Comparison of ENCODE assay signal across 16 mouse cellular contexts in genomic region chr17:91657036-91657435, GRCm38 (mm10).
"Had no signal": no experiment of that assay in that cellular context is flagged by ENCODE, and none has a peak within 500 bp of the region (broad histone marks: within the 10 kb centered on the region; RNA-seq: fewer than 3 reads in every experiment).

No protein-coding gene starts in this region.

- H3K9me3 ChIP-seq: limb, embryonic 13.5 days; megakaryocyte, embryonic 14.5 days; neural tube, embryonic 13.5 days had no signal

- DNase-seq: kidney, adult 8-10 months; kidney, postnatal 25 days; layer of hippocampus, adult 9-11 months; layer of hippocampus, postnatal 36 days; left cerebral cortex, postnatal 4 days; lung, embryonic 14.5 days; lung, postnatal 14 days; right cerebral cortex, adult 18-20 months; right cerebral cortex, postnatal 25 days; thymus, postnatal 36 days had no signal

- H3K27me3 ChIP-seq: limb, embryonic 13.5 days; megakaryocyte, embryonic 14.5 days; neural tube, embryonic 13.5 days had no signal

- H3K27ac ChIP-seq: limb, embryonic 13.5 days; liver, embryonic 14.5 days; macrophage; neural tube, embryonic 13.5 days had no signal

- H3K4me3 ChIP-seq: limb, embryonic 13.5 days; megakaryocyte, embryonic 14.5 days; neural tube, embryonic 13.5 days had no signal

- H3K4me1 ChIP-seq: limb, embryonic 13.5 days; megakaryocyte, embryonic 14.5 days; neural tube, embryonic 13.5 days had no signal

- H3K36me3 ChIP-seq: limb, embryonic 13.5 days; neural tube, embryonic 13.5 days had no signal

- H3K9ac ChIP-seq: limb, embryonic 13.5 days; liver, embryonic 14.5 days; lung, embryonic 14.5 days; neural tube, embryonic 13.5 days had no signal

- ATAC-seq: intestine, postnatal 0 days had no signal

- H3K4me2 ChIP-seq: limb, embryonic 13.5 days; lung, embryonic 14.5 days; neural tube, embryonic 13.5 days had no signal
